ENCODE assay signal across 24 mouse cellular contexts in the genomic region with DNA sequence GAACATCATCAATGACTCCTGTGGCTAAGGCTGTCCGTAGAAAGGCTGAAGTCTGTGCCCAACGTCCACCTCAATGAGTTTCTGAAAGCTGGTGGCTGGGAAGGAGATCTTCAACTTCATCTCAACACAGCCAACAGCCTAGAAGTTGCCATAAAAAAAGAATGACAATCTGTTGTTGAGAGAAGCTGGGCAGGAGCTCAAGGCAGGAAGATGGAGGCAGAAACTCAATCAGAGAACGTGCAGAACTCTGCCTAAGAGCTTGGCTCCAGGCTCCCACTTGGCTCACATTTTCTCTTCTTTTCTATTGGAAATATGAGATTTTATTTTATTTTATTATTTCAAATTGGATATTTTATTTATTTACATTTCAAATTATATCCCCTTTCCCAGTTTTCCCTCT. TPM values are rescaled to one million over a fixed set of nuclear protein-coding genes. Genes with fewer than 3 reads are reported as not detected.
"Had no signal": no experiment of that assay in that cellular context is flagged by ENCODE, and none has a peak within 500 bp of the region (broad histone marks: within the 10 kb centered on the region; RNA-seq: fewer than 3 reads in every experiment).

No protein-coding gene starts in this region.

- H3K4me1 ChIP-seq: lung, embryonic 15.5 days; megakaryocyte, embryonic 14.5 days; stomach, embryonic 15.5 days had no signal

- H3K4me2 ChIP-seq: lung, embryonic 15.5 days; midbrain, embryonic 12.5 days; neural tube, embryonic 12.5 days; stomach, embryonic 15.5 days had no signal

- H3K27ac ChIP-seq: lung, embryonic 15.5 days; macrophage; midbrain, embryonic 12.5 days; neural tube, embryonic 12.5 days; stomach, embryonic 15.5 days; stomach, postnatal 0 days had no signal

- DNase-seq: liver, postnatal 0 days; lung, adult 2 months; lung, postnatal 14 days; lung, postnatal 36 days; midbrain, embryonic 14.5 days; right cerebral cortex, postnatal 14 days; thymus, adult 18-20 months; thymus, postnatal 14 days; thymus, postnatal 36 days had no signal

- H3K9ac ChIP-seq: liver, postnatal 0 days; lung, embryonic 15.5 days; midbrain, embryonic 12.5 days; neural tube, embryonic 12.5 days; stomach, embryonic 15.5 days had no signal

- H3K36me3 ChIP-seq: lung, embryonic 15.5 days; midbrain, embryonic 12.5 days; neural tube, embryonic 12.5 days; stomach, embryonic 15.5 days had no signal

- ATAC-seq: liver, postnatal 0 days; lung, postnatal 0 days; midbrain, embryonic 16.5 days had no signal

- H3K4me3 ChIP-seq: lung, embryonic 15.5 days; megakaryocyte, embryonic 14.5 days; midbrain, embryonic 12.5 days; neural tube, embryonic 12.5 days; stomach, embryonic 15.5 days had no signal

- H3K27me3 ChIP-seq: lung, embryonic 15.5 days; megakaryocyte, embryonic 14.5 days; midbrain, embryonic 12.5 days; neural tube, embryonic 12.5 days; stomach, embryonic 15.5 days had no signal

- H3K9me3 ChIP-seq: lung, embryonic 15.5 days; midbrain, embryonic 12.5 days; neural tube, embryonic 12.5 days; stomach, embryonic 15.5 days had no signal

RNA-seq across cellular contexts. Expression of a gene that starts 24.7 kb away (rescaled TPM):
- total RNA-seq: megakaryocyte progenitor cell, adult 5-6 weeks; monocyte, adult 5-6 weeks; neutrophil, adult 5-6 weeks had no signal
- polyA plus RNA-seq: liver, postnatal 0 days; lung, adult 2 months; lung, embryonic 15.5 days; lung, postnatal 0 days; macrophage; midbrain, embryonic 12.5 days; midbrain, embryonic 14.5 days; midbrain, embryonic 16.5 days; neural tube, embryonic 12.5 days; neural tube, embryonic 14.5 days; spleen, adult 2 months; stomach, embryonic 15.5 days; stomach, postnatal 0 days; thymus, postnatal 0 days had no signal
